Mouse (Mus musculus) neural tube, embryonic 15.5 days (tissue): Measurements from ENCODE around the gene Tas2r143. TPM values are rescaled to one million over a fixed set of nuclear protein-coding genes. Genes with fewer than 3 reads are reported as not detected.

Experiments
- ATAC-seq: fragments of 200-750 bp; cut with Nextera tagmentation; 2 replicates; pipeline ENCODE4 v1.8.0; 2017; ENCODE audit warnings: mild to moderate bottlenecking, moderate TSS enrichment, moderate library complexity; ENCODE audit not compliant: low FRiP score
- H3K27ac ChIP-seq: fragments of 300-500 bp; sonication (generic); replicated peaks from 2 replicates; pipeline ENCODE4 v1.5.1; 2015; ENCODE audit warnings: mild to moderate bottlenecking, inconsistent platforms
- H3K27me3 ChIP-seq: fragments of 300-500 bp; sonication (generic); replicated peaks from 2 replicates; pipeline ENCODE4 v1.6.1; 2015; ENCODE audit warnings: inconsistent platforms
- H3K36me3 ChIP-seq: fragments of 300-500 bp; sonication (generic); 2 replicates; pipeline ENCODE4 v1.6.1; 2015; ENCODE audit warnings: inconsistent platforms
- H3K4me1 ChIP-seq: fragments of 300-500 bp; sonication (generic); 2 replicates; pipeline ENCODE4 v1.6.1; 2015; ENCODE audit warnings: inconsistent platforms
- H3K4me2 ChIP-seq: fragments of 300-500 bp; sonication (generic); 2 replicates; pipeline ENCODE4 v1.6.1; 2015; ENCODE audit warnings: inconsistent platforms, mild to moderate bottlenecking, moderate library complexity
- H3K4me3 ChIP-seq: fragments of 300-500 bp; sonication (generic); replicated peaks from 2 replicates; pipeline ENCODE4 v1.5.1; 2015; ENCODE audit warnings: mild to moderate bottlenecking, inconsistent platforms
- H3K9ac ChIP-seq: fragments of 300-500 bp; sonication (generic); replicated peaks from 2 replicates; pipeline ENCODE4 v1.6.1; 2015; ENCODE audit warnings: mild to moderate bottlenecking, inconsistent platforms
- H3K9me3 ChIP-seq: fragments of 300-500 bp; sonication (generic); replicated peaks from 2 replicates; pipeline ENCODE4 v1.6.1; 2016; ENCODE audit warnings: inconsistent platforms
- WGBS: fragments of 180-500 bp; shearing (Covaris S2); methylation state at CpG from one replicate; pipeline ENCODE4 v1.1.7; 2015; ENCODE audit warnings: mixed read lengths; 5-methylcytosine and 5-hydroxymethylcytosine counted together
- polyA plus RNA-seq: library from polyadenylated mRNA; unstranded; fragments of >200 nt; fragmentation: Nextera tagmentation; extraction: Ambion mirVana; gene quantifications from 2 replicates; pipeline ENCODE4 v1.2.1, GENCODE M21; 2015

The Tas2r143 gene
- not detected in 2 replicates for polyA plus RNA-seq

DNA sequence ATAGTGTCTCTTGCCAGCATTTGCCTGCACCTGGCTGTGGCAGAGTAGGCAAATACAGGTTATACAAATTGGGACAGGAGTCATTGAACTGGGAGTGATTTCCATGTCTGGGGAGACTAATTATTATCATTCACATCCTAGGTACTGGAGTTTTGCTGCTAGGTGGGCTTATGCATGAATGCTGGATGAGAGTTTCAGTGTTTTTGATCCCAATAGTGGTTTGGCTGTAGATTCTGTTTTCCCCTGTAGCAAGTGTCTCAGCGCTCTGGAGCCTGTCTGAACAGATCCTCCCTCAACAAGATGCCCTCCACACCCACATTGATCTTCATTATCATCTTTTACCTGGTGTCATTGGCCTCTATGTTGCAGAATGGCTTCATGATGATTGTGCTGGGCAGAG is at the start of gene Tas2r143:
Gene Tas2r143 (plus strand): TSS at position 301 of the 400 bp plus-strand sequence.
- Histone ChIP-seq H3K27me3 (no peaks in the 10 kb centered on the region), H3K4me3 (no peak within 1 kb of the TSS), H3K27ac (no peak within 1 kb of the TSS), H3K9me3 (no peaks in the 10 kb centered on the region), H3K4me2 (no peak within 1 kb of the TSS), H3K9ac (no peak within 1 kb of the TSS), H3K4me1 (no peaks in the 10 kb centered on the region), H3K36me3 (no peaks in the 10 kb centered on the region)
- no peak for ATAC-seq
- 92% methylated on average over 1 of the region's 1 CpGs for WGBS

- H3K27ac ChIP-seq, result no peak overlapping the region
- peak overlapping the region; percentile 86 for H3K9ac ChIP-seq
- peaks cover 17% of the 10 kb centered on the region for H3K36me3 ChIP-seq
- H3K27me3 ChIP-seq, result no peaks in the 10 kb centered on the region
- peak overlapping the region; percentile 77 for H3K4me2 ChIP-seq
- no peaks in the 10 kb centered on the region for H3K9me3 ChIP-seq
- ATAC-seq, result no peak
- 41% methylated on average over 13 of the region's 13 CpGs for WGBS
- H3K4me1 ChIP-seq, result peaks cover 52% of the 10 kb centered on the region
- H3K4me3 ChIP-seq, result peak overlapping the region; percentile 61
These were observed 48.9 kb upstream of the Tas2r143 start for GRCm38 (mm10) chr6:42350968-42351775.

DNA sequence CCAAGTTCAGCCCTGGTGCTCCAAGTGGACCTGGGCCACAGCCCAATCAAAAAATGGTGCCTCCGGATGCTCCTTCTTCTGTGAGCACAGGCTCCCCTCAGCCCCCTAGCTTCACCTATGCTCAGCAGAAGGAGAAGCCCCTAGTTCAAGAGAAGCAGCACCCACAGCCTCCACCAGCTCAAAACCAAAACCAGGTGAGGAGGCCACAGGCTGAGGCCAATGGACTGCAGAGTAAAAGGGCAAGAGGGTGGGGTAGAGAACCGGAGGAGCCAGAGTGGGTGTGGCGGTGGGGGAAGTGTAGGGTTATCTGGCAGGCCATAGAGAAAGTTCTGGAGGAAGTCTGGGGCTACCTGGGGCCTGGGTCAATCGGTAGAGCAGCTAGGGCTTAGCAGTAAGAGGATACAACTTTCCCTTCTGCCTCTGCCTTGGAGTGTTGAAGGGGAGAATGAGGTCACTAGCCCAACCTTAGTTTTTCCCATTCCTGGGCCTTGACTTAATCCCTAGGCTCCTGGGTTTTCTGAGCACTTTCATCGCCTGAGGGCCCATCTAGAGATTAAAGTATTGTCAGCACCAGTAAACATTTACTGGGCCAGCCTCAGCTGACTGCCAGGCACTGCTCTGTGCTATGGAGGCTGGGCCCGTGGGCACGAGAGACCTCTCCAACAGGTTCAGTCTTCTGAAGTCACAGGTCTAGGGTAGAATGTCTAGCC is 48.1 kb upstream of the Tas2r143 start:
- Histone ChIP-seq H3K4me3 (no peak overlapping the region), H3K27me3 (no peaks in the 10 kb centered on the region), H3K4me2 (peak overlapping the region; percentile 77), H3K36me3 (peaks cover 24% of the 10 kb centered on the region), H3K4me1 (peaks cover 52% of the 10 kb centered on the region), H3K9ac (no peak overlapping the region; the same call in 1 of the 2 replicates), H3K9me3 (no peaks in the 10 kb centered on the region), H3K27ac (no peak overlapping the region)
- no peak for ATAC-seq
- WGBS, result 84% methylated on average over 7 of the region's 7 CpGs

GRCm38 (mm10) chr6:42352486-42352846 is 47.6 kb upstream of the Tas2r143 start:
- Histone ChIP-seq H3K9me3 (no peaks in the 10 kb centered on the region), H3K9ac (no peak overlapping the region), H3K4me1 (peaks cover 52% of the 10 kb centered on the region), H3K4me2 (no peak overlapping the region), H3K4me3 (no peak overlapping the region), H3K27me3 (no peaks in the 10 kb centered on the region), H3K36me3 (peaks cover 30% of the 10 kb centered on the region), H3K27ac (no peak overlapping the region)
- 96% methylated on average over 1 of the region's 1 CpGs for WGBS
- no peak for ATAC-seq

GRCm38 (mm10) chr6:42353180-42353579 is 46.9 kb upstream of the Tas2r143 start:
- no peaks in the 10 kb centered on the region for H3K9me3 ChIP-seq
- H3K9ac ChIP-seq, result no peak overlapping the region
- ATAC-seq, result no peak
- H3K36me3 ChIP-seq, result peaks cover 37% of the 10 kb centered on the region
- peaks cover 51% of the 10 kb centered on the region for H3K4me1 ChIP-seq
- no peak overlapping the region for H3K4me3 ChIP-seq
- WGBS, result 84% methylated on average over 8 of the region's 8 CpGs
- H3K4me2 ChIP-seq, result no peak overlapping the region
- no peak overlapping the region for H3K27ac ChIP-seq
- no peaks in the 10 kb centered on the region for H3K27me3 ChIP-seq

- H3K27me3 ChIP-seq, result no peaks in the 10 kb centered on the region
- 58% methylated on average over 11 of the region's 11 CpGs for WGBS
- H3K9me3 ChIP-seq, result no peaks in the 10 kb centered on the region
- H3K4me1 ChIP-seq, result peaks cover 40% of the 10 kb centered on the region
- no peak overlapping the region for H3K27ac ChIP-seq
- no peak for ATAC-seq
- no peak overlapping the region for H3K4me3 ChIP-seq
- H3K36me3 ChIP-seq, result peaks cover 47% of the 10 kb centered on the region
- no peak overlapping the region for H3K9ac ChIP-seq
- peak overlapping the region; percentile 7; the same call in 1 of the 2 replicates for H3K4me2 ChIP-seq
These were observed 45.7 kb upstream of the Tas2r143 start for GRCm38 (mm10) chr6:42354076-42355019.

GRCm38 (mm10) chr6:42355366-42355765 is 44.7 kb upstream of the Tas2r143 start:
- no peak for ATAC-seq

DNA sequence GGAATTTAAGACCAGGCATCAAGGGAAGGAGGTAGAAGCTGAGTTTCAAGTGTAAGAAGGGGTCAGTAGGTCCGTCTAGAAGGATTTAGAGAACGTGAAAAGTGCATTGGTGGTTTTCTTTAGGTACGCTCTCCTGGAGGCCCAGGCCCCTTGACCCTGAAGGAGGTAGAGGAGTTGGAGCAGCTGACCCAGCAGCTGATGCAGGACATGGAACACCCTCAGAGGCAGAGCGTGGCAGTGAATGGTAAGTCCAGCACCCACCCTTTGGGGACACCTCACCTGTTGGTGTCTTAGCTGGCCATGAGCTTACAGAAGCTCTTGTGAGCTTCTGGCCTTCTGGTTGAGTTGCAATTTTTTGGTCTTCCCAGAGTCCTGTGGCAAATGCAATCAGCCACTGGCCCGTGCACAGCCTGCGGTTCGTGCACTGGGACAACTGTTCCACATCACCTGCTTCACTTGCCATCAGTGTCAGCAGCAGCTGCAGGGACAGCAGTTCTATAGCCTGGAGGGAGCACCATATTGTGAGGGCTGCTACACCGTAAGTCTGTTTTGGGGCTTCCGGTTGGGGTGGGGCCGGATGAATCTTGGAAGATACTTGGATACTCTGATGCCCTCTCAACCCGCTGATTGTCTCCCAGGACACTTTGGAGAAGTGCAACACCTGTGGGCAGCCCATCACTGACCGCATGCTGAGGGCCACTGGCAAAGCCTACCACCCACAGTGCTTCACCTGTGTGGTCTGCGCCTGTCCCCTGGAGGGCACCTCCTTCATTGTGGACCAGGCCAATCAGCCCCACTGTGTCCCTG is 44.0 kb upstream of the Tas2r143 start:
- no peak overlapping the region for H3K4me2 ChIP-seq
- peaks cover 34% of the 10 kb centered on the region for H3K4me1 ChIP-seq
- no peak overlapping the region for H3K27ac ChIP-seq
- H3K4me3 ChIP-seq, result no peak overlapping the region
- WGBS, result 91% methylated on average over 13 of the region's 13 CpGs
- no peaks in the 10 kb centered on the region for H3K27me3 ChIP-seq
- no peaks in the 10 kb centered on the region for H3K9me3 ChIP-seq
- ATAC-seq, result no peak
- peaks cover 60% of the 10 kb centered on the region for H3K36me3 ChIP-seq
- no peak overlapping the region for H3K9ac ChIP-seq

More at GRCm38 (mm10) chr6:42355366-42355765, 44.7 kb upstream of the Tas2r143 start:
- H3K27ac ChIP-seq, result no peak overlapping the region
- H3K4me1 ChIP-seq, result peaks cover 40% of the 10 kb centered on the region
- no peaks in the 10 kb centered on the region for H3K27me3 ChIP-seq
- no peaks in the 10 kb centered on the region for H3K9me3 ChIP-seq
- peaks cover 57% of the 10 kb centered on the region for H3K36me3 ChIP-seq
- H3K9ac ChIP-seq, result no peak overlapping the region
- WGBS, result 97% methylated on average over 6 of the region's 6 CpGs
- H3K4me3 ChIP-seq, result no peak overlapping the region
- no peak overlapping the region for H3K4me2 ChIP-seq

- Histone ChIP-seq H3K4me2 (no peak overlapping the region), H3K27me3 (no peaks in the 10 kb centered on the region), H3K27ac (no peak overlapping the region), H3K9me3 (no peaks in the 10 kb centered on the region), H3K9ac (no peak overlapping the region), H3K36me3 (peaks cover 56% of the 10 kb centered on the region), H3K4me3 (no peak overlapping the region), H3K4me1 (peaks cover 25% of the 10 kb centered on the region)
- ATAC-seq, result no peak
- WGBS, result 95% methylated on average over 5 of the region's 5 CpGs
These were observed 43.1 kb upstream of the Tas2r143 start for GRCm38 (mm10) chr6:42356913-42357312.

- H3K27ac ChIP-seq, result no peak overlapping the region
- peaks cover 49% of the 10 kb centered on the region for H3K36me3 ChIP-seq
- H3K9me3 ChIP-seq, result no peaks in the 10 kb centered on the region
- no peak overlapping the region for H3K9ac ChIP-seq
- H3K4me3 ChIP-seq, result no peak overlapping the region
- 39% methylated on average over 6 of the region's 6 CpGs for WGBS
- peaks cover 21% of the 10 kb centered on the region for H3K4me1 ChIP-seq
- no peaks in the 10 kb centered on the region for H3K27me3 ChIP-seq
- ATAC-seq, result no peak
- no peak overlapping the region for H3K4me2 ChIP-seq
These were observed 42.1 kb upstream of the Tas2r143 start for GRCm38 (mm10) chr6:42357901-42358300.
